Mouse (Mus musculus): ENCODE measurements around the gene Stk16.
"Not testable (repeated sequence)": the region's sequence is repeated elsewhere in the genome, so short reads cannot be mapped to it uniquely, and the experiment has no call there.

Gene Stk16

GRCm38 (mm10) chr1:75213096-75213495 lies 2.5 kb downstream of the Stk16 start:
- DNase-seq (ENCODE audit: low read depth): peak; percentile 98

- no peak for DNase-seq (ENCODE audit: low read depth)
Measured at GRCm38 (mm10) chr1:75214442-75214841, 3.8 kb downstream of the Stk16 start.

GRCm38 (mm10) chr1:75214886-75215285 lies 4.2 kb downstream of the Stk16 start:
- DNase-seq (ENCODE audit: low read depth): no peak

- no peak for DNase-seq (ENCODE audit: low read depth)
Measured at GRCm38 (mm10) chr1:75215785-75216184, 5.1 kb downstream of the Stk16 start.

- DNase-seq (ENCODE audit: low read depth): no peak
Measured at GRCm38 (mm10) chr1:75216797-75217585, 6.4 kb downstream of the Stk16 start.

- DNase-seq (ENCODE audit: low read depth): peak; percentile 39
Measured at GRCm38 (mm10) chr1:75217893-75218226, 7.2 kb downstream of the Stk16 start.

- peak; percentile 66 for DNase-seq (ENCODE audit: low read depth)
Measured at GRCm38 (mm10) chr1:75218227-75219001, 7.8 kb downstream of the Stk16 start.

- DNase-seq (ENCODE audit: low read depth): peak; percentile 91
Measured at GRCm38 (mm10) chr1:75219078-75219477, 8.4 kb downstream of the Stk16 start.

GRCm38 (mm10) chr1:75219531-75219930 lies 8.9 kb downstream of the Stk16 start, which contains the start of gene Tuba4a:
Tuba4a (minus strand) TSS chr1:75219865.
- no peak for DNase-seq (ENCODE audit: low read depth)

GRCm38 (mm10) chr1:75221538-75221937 lies 10.9 kb downstream of the Stk16 start:
- peak; percentile 50 for DNase-seq (ENCODE audit: low read depth)

GRCm38 (mm10) chr1:75222926-75223325 lies 12.3 kb downstream of the Stk16 start:
- DNase-seq (ENCODE audit: low read depth): no peak

GRCm38 (mm10) chr1:75223532-75223931 lies 12.9 kb downstream of the Stk16 start:
- no peak for DNase-seq (ENCODE audit: low read depth)

- DNase-seq (ENCODE audit: low read depth): no peak
Measured at GRCm38 (mm10) chr1:75225473-75225872, 14.8 kb downstream of the Stk16 start.

- DNase-seq (ENCODE audit: low read depth): no peak
Measured at GRCm38 (mm10) chr1:75226138-75226537, 15.5 kb downstream of the Stk16 start.

GRCm38 (mm10) chr1:75227653-75228052 lies 17.0 kb downstream of the Stk16 start:
- no peak for DNase-seq (ENCODE audit: low read depth)

- DNase-seq (ENCODE audit: low read depth): peak; percentile 89
Measured at GRCm38 (mm10) chr1:75229158-75229557, 18.5 kb downstream of the Stk16 start.

GRCm38 (mm10) chr1:75230335-75230994 lies 19.8 kb downstream of the Stk16 start:
- peak; percentile 76 for DNase-seq (ENCODE audit: low read depth)

- DNase-seq (ENCODE audit: low read depth): no peak
Measured at GRCm38 (mm10) chr1:75231224-75231623, 20.6 kb downstream of the Stk16 start.

- no peak for DNase-seq (ENCODE audit: low read depth)
Measured at GRCm38 (mm10) chr1:75231664-75232152, 21.1 kb downstream of the Stk16 start, which contains the start of gene A630095N17Rik. A630095N17Rik (minus strand) TSS chr1:75232102.

GRCm38 (mm10) chr1:75232489-75232888 lies 21.9 kb downstream of the Stk16 start:
- not testable (repeated sequence) for DNase-seq (ENCODE audit: low read depth)

- DNase-seq (ENCODE audit: low read depth): peak; percentile 91
Measured at GRCm38 (mm10) chr1:75234606-75235005, 24.0 kb downstream of the Stk16 start.
